8 mouse cellular contexts compared by ENCODE assay signal in the genomic region with DNA sequence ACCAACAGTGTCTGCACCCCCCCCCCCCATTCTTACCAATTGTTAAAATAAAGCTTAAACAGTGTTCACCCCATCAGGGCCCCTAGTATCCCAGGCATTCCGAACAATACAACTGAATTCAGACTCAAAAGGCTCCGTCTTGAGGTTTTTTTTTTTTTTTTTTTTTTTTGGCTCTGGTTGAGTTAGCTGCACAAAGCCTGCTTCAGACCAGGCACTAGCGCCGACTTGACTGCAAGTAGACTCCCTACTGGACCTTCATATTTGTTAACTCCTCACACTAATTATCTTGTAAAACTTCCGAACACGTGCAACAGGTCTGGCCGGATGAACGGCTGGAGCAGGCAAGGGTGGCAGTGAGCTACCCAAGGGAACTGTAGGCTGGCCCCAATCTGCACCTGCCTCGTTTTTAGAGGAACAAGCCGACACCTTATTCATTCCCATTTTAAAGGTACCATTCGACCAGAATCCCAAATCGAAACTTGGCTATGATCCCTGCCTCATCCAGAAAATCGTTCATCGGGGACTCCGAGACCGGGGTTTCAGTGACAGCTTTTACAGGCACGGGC. TPM values are rescaled to one million over a fixed set of nuclear protein-coding genes. Genes with fewer than 3 reads are reported as not detected.
DNase-seq lines count a peak whose midpoint lies in the region; ATAC-seq and TF ChIP-seq lines count a peak whose summit lies in the region.

No protein-coding gene starts in this region.

- peak overlapping the region; percentile 92 for H3K4me3 ChIP-seq in lung, adult 2 months (replicated peaks; ENCODE audit: extremely low read depth, low read depth, low read length)
- peak overlapping the region; percentile 92 for H3K4me3 ChIP-seq in kidney, postnatal 0 days (replicated peaks; ENCODE audit: low read depth, low read length)
- H3K4me3 ChIP-seq in midbrain, embryonic 11.5 days (ENCODE audit: low read depth, low read length): peak overlapping the region; percentile 94

- no peak for TF ChIP-seq POLR2A in lung, adult 2 months (IDR thresholded peaks at IDR 0.05; ENCODE audit: borderline replicate concordance, extremely low read depth, low read depth, low read length)

- WGBS in lung, adult 2 months: under 1% methylated on average over 17 of the region's 17 CpGs
- 0% methylated on average over 17 of the region's 17 CpGs for WGBS in kidney, postnatal 0 days
- 1% methylated on average over 17 of the region's 17 CpGs for WGBS in midbrain, embryonic 11.5 days

- no peak for DNase-seq in lung, adult 2 months
- no peak for DNase-seq in lung, postnatal 4 days
- DNase-seq in ZHBTc4 (ENCODE audit: low read depth, low spot score): peak; percentile 29
- DNase-seq in kidney, postnatal 0 days (ENCODE audit: low spot score): peak; percentile 35
- peak; percentile 92 for DNase-seq in midbrain, embryonic 11.5 days (ENCODE audit: low spot score, missing footprints)
- no peak for DNase-seq in adrenal gland, postnatal 14 days
- DNase-seq in frontal cortex, postnatal 14 days (ENCODE audit: low spot score in 2 of 2): no peak

- H3K4me2 ChIP-seq in kidney, postnatal 0 days (ENCODE audit: low read length): peak overlapping the region; percentile 81
- peak overlapping the region; percentile 73 for H3K4me2 ChIP-seq in midbrain, embryonic 11.5 days

- H3K4me1 ChIP-seq in lung, adult 2 months (ENCODE audit: control insufficient read depth, insufficient read depth, low read length): no peaks in the 10 kb centered on the region
- H3K4me1 ChIP-seq in kidney, postnatal 0 days (replicated peaks; ENCODE audit: insufficient read depth, low read length): 0 out of 2 replicates have a peak, but pooled peaks cover 6% of the 10 kb centered on the region
- peaks cover 3% of the 10 kb centered on the region; the same call in 1 of the 2 replicates for H3K4me1 ChIP-seq in midbrain, embryonic 11.5 days (ENCODE audit: control insufficient read depth, insufficient read depth, low read length)

- H3K27ac ChIP-seq in kidney, postnatal 0 days: peak overlapping the region; percentile 78
- peak overlapping the region; percentile 76 for H3K27ac ChIP-seq in midbrain, embryonic 11.5 days (ENCODE audit: low read depth, low read length)

- H3K9ac ChIP-seq in kidney, postnatal 0 days (ENCODE audit: low read depth, low read length): peak overlapping the region; percentile 88
- H3K9ac ChIP-seq in midbrain, embryonic 11.5 days (ENCODE audit: low read length): peak overlapping the region; percentile 89

- TF ChIP-seq CTCF in lung, adult 2 months (IDR thresholded peaks at IDR 0.05; ENCODE audit: insufficient read depth, low read length): no peak
- no peak for TF ChIP-seq CTCF in kidney, postnatal 0 days (IDR thresholded peaks at IDR 0.05; ENCODE audit: low read depth)

- no peaks in the 10 kb centered on the region for H3K27me3 ChIP-seq in kidney, postnatal 0 days (ENCODE audit: insufficient read depth, low read length)
- H3K27me3 ChIP-seq in midbrain, embryonic 11.5 days (ENCODE audit: control insufficient read depth, insufficient read depth, low read length): no peaks in the 10 kb centered on the region

- ATAC-seq in erythroid progenitor cell, adult 5-6 weeks (replicated peaks; ENCODE audit: low FRiP score, poor library complexity, severe bottlenecking): peak; percentile 58; the same call in 1 of the 2 replicates
- no peak for ATAC-seq in kidney, postnatal 0 days (replicated peaks; ENCODE audit: low FRiP score, low read depth)
- ATAC-seq in midbrain, embryonic 11.5 days (ENCODE audit: low FRiP score): peak; percentile 20

- no peaks in the 10 kb centered on the region for H3K9me3 ChIP-seq in kidney, postnatal 0 days (replicated peaks; ENCODE audit: low read length)
- no peaks in the 10 kb centered on the region for H3K9me3 ChIP-seq in midbrain, embryonic 11.5 days (ENCODE audit: control insufficient read depth, low read length)

- peaks cover 26% of the 10 kb centered on the region for H3K36me3 ChIP-seq in kidney, postnatal 0 days (ENCODE audit: insufficient read depth, low read length)
- H3K36me3 ChIP-seq in midbrain, embryonic 11.5 days (ENCODE audit: control insufficient read depth, insufficient read depth, low read length): peaks cover 21% of the 10 kb centered on the region

RNA-seq across cellular contexts. Expression of gene Psmd7, which starts 0.8 kb away (rescaled TPM):
- polyA plus RNA-seq in lung, adult 2 months (2012; rRNA removed): 39.2 and 52.2 TPM in 2 replicates
- 82.2 and 88.3 TPM in 2 replicates for total RNA-seq in erythroid progenitor cell, adult 5-6 weeks (2015; ENCODE audit: low replicate concordance)
- total RNA-seq in erythroid progenitor cell, adult 5-6 weeks (2017; ENCODE audit: low replicate concordance): 36.8 and 56.7 TPM in 2 replicates
- polyA plus RNA-seq in kidney, postnatal 0 days (2015; fragmentation: Nextera tagmentation; extraction: Ambion mirVana): 191 and 204 TPM in 2 replicates
- polyA plus RNA-seq in midbrain, embryonic 11.5 days (2014; fragmentation: Nextera tagmentation; extraction: Ambion mirVana): 317 and 319 TPM in 2 replicates
- 98.0 and 98.6 TPM in 2 replicates for total RNA-seq in adrenal gland, postnatal 14 days (2021)

Comparison
In these comparisons a context has a peak if more than half of its experiments do, and no peak if none do; other contexts are left out.
1. DNase-seq: peak in ZHBTc4 (single experiment), kidney, postnatal 0 days (single experiment) and midbrain, embryonic 11.5 days (single experiment); none in lung, adult 2 months (single experiment), lung, postnatal 4 days (0 of 2), adrenal gland, postnatal 14 days (single experiment) and frontal cortex, postnatal 14 days (0 of 2).
2. Peak in every context shown above with its lines, with median percentiles within 50 percentile points of each other: H3K4me3 ChIP-seq.